Mouse (Mus musculus): ENCODE data around the gene Gm11567. TPM values are rescaled to one million over a fixed set of nuclear protein-coding genes. Genes with fewer than 3 reads are reported as not detected.
"Not testable (repeated sequence)": the region's sequence is repeated elsewhere in the genome, so short reads cannot be mapped to it uniquely, and the experiment has no call there.

The Gm11567 gene
- polyA plus RNA-seq, 1 experiment from 2014 or later: not detected

- WGBS: 72% methylated on average over 1 of the region's 1 CpGs
- not testable (repeated sequence) for H3K9me3 ChIP-seq (ENCODE audit: control insufficient read depth, low read depth, low read length); H3K27ac ChIP-seq (ENCODE audit: low read length); ATAC-seq (ENCODE audit: insufficient number of reproducible peaks, insufficient read depth, low FRiP score, low read depth); H3K4me2 ChIP-seq (replicated peaks; ENCODE audit: low read depth, low read length); H3K27me3 ChIP-seq (ENCODE audit: control insufficient read depth, insufficient read depth, low read length); H3K4me1 ChIP-seq (ENCODE audit: control insufficient read depth, insufficient read depth, low read length); H3K9ac ChIP-seq (replicated peaks; ENCODE audit: low read depth, low read length); H3K4me3 ChIP-seq (ENCODE audit: low read depth, low read length); H3K36me3 ChIP-seq (ENCODE audit: control insufficient read depth, insufficient read depth, low read length)
Measured at GRCm38 (mm10) chr11:99873089-99873488, 5.9 kb upstream of the Gm11567 start, which contains the start of gene Krtap9-1. Krtap9-1 (plus strand) TSS chr11:99873389.

- ATAC-seq (ENCODE audit: insufficient number of reproducible peaks, insufficient read depth, low FRiP score, low read depth): no peak
Measured at GRCm38 (mm10) chr11:99907620-99908019, 28.6 kb downstream of the Gm11567 start, which contains the start of gene Krtap31-1. Krtap31-1 (plus strand) TSS chr11:99907920.

GRCm38 (mm10) chr11:99914451-99914850 lies 35.5 kb downstream of the Gm11567 start, which contains the start of gene Gm11565:
Gm11565 (plus strand) TSS chr11:99914751.
- no peak within 1 kb of the TSS for H3K4me2 ChIP-seq (replicated peaks; ENCODE audit: low read depth, low read length)
- no peaks in the 10 kb centered on the region for H3K4me1 ChIP-seq (ENCODE audit: control insufficient read depth, insufficient read depth, low read length)
- ATAC-seq (ENCODE audit: insufficient number of reproducible peaks, insufficient read depth, low FRiP score, low read depth): no peak
- H3K27me3 ChIP-seq (ENCODE audit: control insufficient read depth, insufficient read depth, low read length): no peaks in the 10 kb centered on the region
- WGBS: 89% methylated on average over 3 of the region's 3 CpGs
- no peaks in the 10 kb centered on the region for H3K9me3 ChIP-seq (ENCODE audit: control insufficient read depth, low read depth, low read length)
- H3K27ac ChIP-seq (ENCODE audit: low read length): no peak within 1 kb of the TSS
- H3K4me3 ChIP-seq (ENCODE audit: low read depth, low read length): no peak within 1 kb of the TSS
- no peak within 1 kb of the TSS for H3K9ac ChIP-seq (replicated peaks; ENCODE audit: low read depth, low read length)
- no peaks in the 10 kb centered on the region for H3K36me3 ChIP-seq (ENCODE audit: control insufficient read depth, insufficient read depth, low read length)

More at GRCm38 (mm10) chr11:99907620-99908019, 28.6 kb downstream of the Gm11567 start, which contains the start of gene Krtap31-1:
- Histone ChIP-seq H3K4me2 (replicated peaks; ENCODE audit: low read depth, low read length) (no peak within 1 kb of the TSS), H3K36me3 (ENCODE audit: control insufficient read depth, insufficient read depth, low read length) (no peaks in the 10 kb centered on the region), H3K27me3 (ENCODE audit: control insufficient read depth, insufficient read depth, low read length) (no peaks in the 10 kb centered on the region), H3K4me1 (ENCODE audit: control insufficient read depth, insufficient read depth, low read length) (no peaks in the 10 kb centered on the region), H3K9me3 (ENCODE audit: control insufficient read depth, low read depth, low read length) (no peaks in the 10 kb centered on the region), H3K27ac (ENCODE audit: low read length) (no peak within 1 kb of the TSS), H3K9ac (replicated peaks; ENCODE audit: low read depth, low read length) (no peak within 1 kb of the TSS), H3K4me3 (ENCODE audit: low read depth, low read length) (no peak within 1 kb of the TSS)
- 83% methylated on average over 2 of the region's 2 CpGs for WGBS

Other genes starting within 250 kb of the Gm11567 start
- gene Krtap4-2, start 244.1 kb upstream of the Gm11567 start, polyA plus RNA-seq (2014; fragmentation: Nextera tagmentation; extraction: Ambion mirVana): not detected in 2 replicates
- gene Krtap4-7, start 235.1 kb upstream of the Gm11567 start, polyA plus RNA-seq (2014; fragmentation: Nextera tagmentation; extraction: Ambion mirVana): not detected in 2 replicates
- not detected in 2 replicates for gene Gm11555, start 229.0 kb upstream of the Gm11567 start, polyA plus RNA-seq (2014; fragmentation: Nextera tagmentation; extraction: Ambion mirVana)
- gene Gm11563, start 220.2 kb upstream of the Gm11567 start, polyA plus RNA-seq (2014; fragmentation: Nextera tagmentation; extraction: Ambion mirVana): not detected in 2 replicates
- not detected in 2 replicates for gene Krtap4-6, start 213.2 kb upstream of the Gm11567 start, polyA plus RNA-seq (2014; fragmentation: Nextera tagmentation; extraction: Ambion mirVana)
- not detected in 2 replicates for gene Gm14190, start 188.4 kb upstream of the Gm11567 start, polyA plus RNA-seq (2014; fragmentation: Nextera tagmentation; extraction: Ambion mirVana)
- not detected in 2 replicates for gene Gm14180, start 144.9 kb upstream of the Gm11567 start, polyA plus RNA-seq (2014; fragmentation: Nextera tagmentation; extraction: Ambion mirVana)
- not detected in 2 replicates for gene Gm11595, start 106.3 kb upstream of the Gm11567 start, polyA plus RNA-seq (2014; fragmentation: Nextera tagmentation; extraction: Ambion mirVana)
- gene Krtap4-8, start 98.5 kb upstream of the Gm11567 start, polyA plus RNA-seq (2014; fragmentation: Nextera tagmentation; extraction: Ambion mirVana): not detected in 2 replicates
- not detected in 2 replicates for gene Krtap4-9, start 94.0 kb upstream of the Gm11567 start, polyA plus RNA-seq (2014; fragmentation: Nextera tagmentation; extraction: Ambion mirVana)
- not detected in 2 replicates for gene Gm11596, start 85.7 kb upstream of the Gm11567 start, polyA plus RNA-seq (2014; fragmentation: Nextera tagmentation; extraction: Ambion mirVana)
- gene Gm11569, start 80.3 kb upstream of the Gm11567 start, polyA plus RNA-seq (2014; fragmentation: Nextera tagmentation; extraction: Ambion mirVana): not detected in 2 replicates
- not detected in 2 replicates for gene Gm11554, start 74.7 kb upstream of the Gm11567 start, polyA plus RNA-seq (2014; fragmentation: Nextera tagmentation; extraction: Ambion mirVana)
- not detected in 2 replicates for gene Krtap4-13, start 69.3 kb upstream of the Gm11567 start, polyA plus RNA-seq (2014; fragmentation: Nextera tagmentation; extraction: Ambion mirVana)
- not detected in 2 replicates for gene Gm11564, start 63.5 kb upstream of the Gm11567 start, polyA plus RNA-seq (2014; fragmentation: Nextera tagmentation; extraction: Ambion mirVana)
- gene 2300003K06Rik, start 41.1 kb upstream of the Gm11567 start, polyA plus RNA-seq (2014; fragmentation: Nextera tagmentation; extraction: Ambion mirVana): not detected in 2 replicates
- not detected in 2 replicates for gene Krtap4-16, start 27.6 kb upstream of the Gm11567 start, polyA plus RNA-seq (2014; fragmentation: Nextera tagmentation; extraction: Ambion mirVana)
- gene Gm11568, start 21.3 kb upstream of the Gm11567 start, polyA plus RNA-seq (2014; fragmentation: Nextera tagmentation; extraction: Ambion mirVana): not detected in 2 replicates
- not detected in 2 replicates for gene Gm11559, start 14.7 kb upstream of the Gm11567 start, polyA plus RNA-seq (2014; fragmentation: Nextera tagmentation; extraction: Ambion mirVana)
- gene Krtap9-1, start 5.8 kb upstream of the Gm11567 start, polyA plus RNA-seq (2014; fragmentation: Nextera tagmentation; extraction: Ambion mirVana): not detected in 2 replicates
- gene Krtap31-1, start 28.7 kb downstream of the Gm11567 start, polyA plus RNA-seq (2014; fragmentation: Nextera tagmentation; extraction: Ambion mirVana): not detected in 2 replicates
- not detected in 2 replicates for gene Gm11565, start 35.6 kb downstream of the Gm11567 start, polyA plus RNA-seq (2014; fragmentation: Nextera tagmentation; extraction: Ambion mirVana)
- gene Krtap31-2, start 57.1 kb downstream of the Gm11567 start, polyA plus RNA-seq (2014; fragmentation: Nextera tagmentation; extraction: Ambion mirVana): not detected in 2 replicates
- gene Krtap9-5, start 69.3 kb downstream of the Gm11567 start, polyA plus RNA-seq (2014; fragmentation: Nextera tagmentation; extraction: Ambion mirVana): not detected in 2 replicates
- gene Krtap29-1, start 99.9 kb downstream of the Gm11567 start, polyA plus RNA-seq (2014; fragmentation: Nextera tagmentation; extraction: Ambion mirVana): not detected in 2 replicates
- gene Krtap16-1, start 107.4 kb downstream of the Gm11567 start, polyA plus RNA-seq (2014; fragmentation: Nextera tagmentation; extraction: Ambion mirVana): not detected in 2 replicates
- not detected in 2 replicates for gene Krtap17-1, start 114.8 kb downstream of the Gm11567 start, polyA plus RNA-seq (2014; fragmentation: Nextera tagmentation; extraction: Ambion mirVana)
- gene Krt33a, start 137.0 kb downstream of the Gm11567 start, polyA plus RNA-seq (2014; fragmentation: Nextera tagmentation; extraction: Ambion mirVana): not detected in 2 replicates
- gene Krt33b, start 150.7 kb downstream of the Gm11567 start, polyA plus RNA-seq (2014; fragmentation: Nextera tagmentation; extraction: Ambion mirVana): 0.26 TPM in 1 of 2 replicates, not detected in the other
- 0.36 TPM in 1 of 2 replicates, not detected in the other for gene Krt34, start 162.4 kb downstream of the Gm11567 start, polyA plus RNA-seq (2014; fragmentation: Nextera tagmentation; extraction: Ambion mirVana)
- gene Krt31, start 171.4 kb downstream of the Gm11567 start, polyA plus RNA-seq (2014; fragmentation: Nextera tagmentation; extraction: Ambion mirVana): 0.67 and 0.69 TPM in 2 replicates
- gene Krt32, start 209.0 kb downstream of the Gm11567 start, polyA plus RNA-seq (2014; fragmentation: Nextera tagmentation; extraction: Ambion mirVana): not detected in 2 replicates
- gene Krt35, start 217.1 kb downstream of the Gm11567 start, polyA plus RNA-seq (2014; fragmentation: Nextera tagmentation; extraction: Ambion mirVana): not detected in 2 replicates
- 0.29 and 0.35 TPM in 2 replicates for gene Krt36, start 226.4 kb downstream of the Gm11567 start, polyA plus RNA-seq (2014; fragmentation: Nextera tagmentation; extraction: Ambion mirVana)
- gene Krt13, start 242.4 kb downstream of the Gm11567 start, polyA plus RNA-seq (2014; fragmentation: Nextera tagmentation; extraction: Ambion mirVana): 76.1 and 140 TPM in 2 replicates